Mouse (Mus musculus) induced T-regulatory cell, adult 2 months (primary cell): ENCODE measurements around the gene Olfr313.
"Not testable (repeated sequence)": the region's sequence is repeated elsewhere in the genome, so short reads cannot be mapped to it uniquely, and the experiment has no call there.

Experiments used
- DNase-seq: peaks from one replicate; pipeline ENCODE4 v3.0.0-alpha.2; 2012; ENCODE audit warnings: low read depth

Olfr313 gene

DNA sequence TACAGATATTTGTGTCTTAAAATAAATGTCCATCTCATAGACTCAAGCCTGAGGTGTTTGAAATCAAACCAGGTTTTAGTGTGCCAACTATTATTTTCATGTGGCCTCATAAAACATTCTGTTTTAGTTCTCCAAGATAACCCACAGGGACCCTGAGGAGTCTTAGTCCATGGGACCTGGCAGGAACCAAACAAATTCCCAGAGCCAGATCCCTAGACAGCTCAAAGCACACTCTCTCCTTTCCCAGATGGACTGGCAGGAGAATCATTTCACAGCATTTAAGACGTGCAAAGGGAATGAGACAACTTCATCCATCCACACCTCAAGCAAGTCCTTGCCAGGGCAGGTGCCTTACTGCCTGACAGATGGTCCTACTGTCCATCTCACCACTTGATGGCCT is at the start of gene Olfr313:
TSS of gene Olfr313 (plus strand) at position 301 of the 400 bp plus-strand sequence.
- DNase-seq = not testable (repeated sequence)

DNA sequence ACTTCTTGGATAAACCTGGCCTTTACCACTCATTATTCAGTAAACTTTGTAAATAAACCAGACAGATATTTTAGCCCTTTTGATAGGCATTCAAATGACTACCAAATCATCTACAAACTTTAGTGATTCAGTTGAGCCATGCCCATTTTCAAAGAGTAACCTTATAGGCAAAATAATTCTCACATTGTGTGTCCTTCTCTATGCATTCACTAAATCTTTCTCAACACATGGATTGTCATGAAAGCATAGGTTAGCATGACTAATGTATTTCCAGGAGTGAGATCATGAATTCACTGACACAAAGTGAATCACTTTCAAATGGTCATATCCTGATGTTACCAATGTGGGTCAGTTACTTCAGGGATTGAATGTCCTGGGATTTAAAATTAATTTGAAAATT is 41.9 kb upstream of the Olfr313 start, which contains the start of gene Olfr315:
TSS of gene Olfr315 (plus strand) at position 301 of the 400 bp plus-strand sequence.
- DNase-seq = no peak

DNA sequence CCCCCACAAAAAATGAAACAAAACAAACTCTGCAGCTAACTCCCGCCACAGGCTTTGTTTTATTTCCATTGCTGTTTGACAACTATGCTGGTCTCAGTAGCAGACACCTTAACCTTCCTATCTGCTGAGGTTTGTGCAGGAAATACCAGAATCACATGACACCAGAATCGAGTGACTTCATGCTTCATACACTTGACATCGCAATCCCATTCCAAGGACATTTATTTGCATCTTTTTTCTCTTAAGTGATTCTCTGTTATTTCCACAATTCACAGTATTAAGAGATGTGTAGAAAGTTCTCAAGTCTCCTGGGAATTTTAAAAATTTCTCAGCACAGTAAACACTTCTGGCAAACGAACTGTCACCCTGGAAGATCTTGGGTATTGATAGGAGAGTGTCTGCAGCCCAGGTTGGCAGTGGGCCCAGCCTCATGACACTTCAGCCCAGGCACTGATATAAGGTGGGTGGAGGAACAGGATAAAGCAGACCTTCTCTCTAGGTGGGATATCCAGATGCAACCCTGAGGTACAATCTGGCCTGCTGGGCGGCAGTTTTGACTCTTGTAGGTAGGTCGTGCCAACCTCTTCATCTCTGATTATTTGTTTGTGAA is 32.2 kb upstream of the Olfr313 start, which contains the start of gene Olfr314:
TSS of gene Olfr314 (plus strand) at position 473 of the 610 bp plus-strand sequence.
- DNase-seq = no peak

DNA sequence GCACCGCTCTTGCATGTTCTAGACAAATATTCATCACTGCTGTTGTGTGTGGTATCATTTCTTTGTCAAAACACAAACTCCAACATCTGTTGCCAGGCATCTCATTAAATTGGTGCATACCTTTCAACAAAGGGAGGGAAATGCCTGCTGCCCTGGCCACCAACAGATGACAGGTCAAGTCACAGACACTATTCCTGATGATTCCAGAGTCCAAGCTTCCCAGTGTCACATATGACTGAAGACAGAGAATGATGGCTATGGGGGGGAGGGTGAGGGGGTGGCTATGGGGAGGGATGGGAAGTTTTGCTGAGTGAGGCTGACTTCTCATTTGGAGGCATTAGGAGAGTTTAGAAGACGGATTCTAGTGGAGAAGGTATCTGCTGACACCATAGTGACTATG is 30.6 kb upstream of the Olfr313 start:
- no peak for DNase-seq

DNA sequence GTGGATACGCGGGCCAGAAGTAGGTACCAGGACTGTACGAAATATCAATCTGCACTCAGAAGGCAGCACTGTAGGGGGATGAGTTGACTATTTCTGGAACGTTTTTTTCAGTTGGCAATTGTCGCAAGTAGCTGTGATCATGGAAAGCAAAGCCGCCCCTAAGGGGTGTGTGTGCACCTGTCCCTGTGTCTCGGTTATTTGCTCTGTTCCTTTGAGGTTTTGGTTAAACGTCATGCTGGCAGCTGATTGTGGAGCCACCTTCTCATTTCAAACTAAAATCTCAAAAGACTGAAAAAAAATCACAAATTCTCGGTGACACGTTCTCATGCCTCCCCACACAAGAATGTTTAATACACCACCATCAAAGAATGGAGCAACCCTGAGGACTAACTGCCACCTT is 27.1 kb upstream of the Olfr313 start:
- no peak for DNase-seq

DNA sequence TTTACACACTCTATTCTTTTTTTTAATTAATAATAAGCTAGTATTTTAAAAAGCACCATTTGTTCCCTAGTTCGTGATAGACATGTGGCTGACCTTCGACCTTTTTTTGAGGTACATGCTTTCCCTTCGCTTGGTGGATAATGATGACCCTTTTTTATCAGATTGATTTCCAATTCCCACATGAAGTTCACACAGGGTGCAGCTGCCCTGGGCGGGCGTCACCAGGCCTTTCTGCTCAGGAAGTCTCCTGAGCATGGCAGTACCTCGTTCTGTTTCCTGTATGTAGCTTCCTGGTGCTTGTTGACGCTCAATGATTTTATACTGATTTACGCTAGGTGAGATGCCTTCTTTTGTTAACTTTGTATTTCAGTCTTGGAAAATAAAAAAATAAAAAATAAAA is 26.5 kb upstream of the Olfr313 start:
- no peak for DNase-seq

DNA sequence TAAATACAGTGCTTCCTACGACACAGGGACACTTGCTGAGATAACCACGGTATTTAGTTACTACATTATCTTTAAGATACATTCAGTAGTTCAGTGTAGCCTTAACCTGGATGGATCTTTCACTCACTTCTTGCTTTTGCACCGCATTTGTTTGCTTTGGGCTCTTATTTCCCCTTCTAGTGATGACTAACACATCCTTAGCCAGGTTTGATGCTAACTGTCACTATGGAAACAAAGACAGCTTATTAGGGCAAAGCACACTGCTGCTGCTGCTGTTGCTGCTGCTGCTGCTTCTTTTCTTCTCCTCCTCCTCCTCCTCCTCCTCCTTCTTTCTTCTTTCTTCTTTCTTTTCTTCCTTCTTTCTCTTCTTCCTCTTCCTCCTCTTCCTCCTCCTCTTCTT is 25.3 kb upstream of the Olfr313 start:
- DNase-seq = no peak

DNA sequence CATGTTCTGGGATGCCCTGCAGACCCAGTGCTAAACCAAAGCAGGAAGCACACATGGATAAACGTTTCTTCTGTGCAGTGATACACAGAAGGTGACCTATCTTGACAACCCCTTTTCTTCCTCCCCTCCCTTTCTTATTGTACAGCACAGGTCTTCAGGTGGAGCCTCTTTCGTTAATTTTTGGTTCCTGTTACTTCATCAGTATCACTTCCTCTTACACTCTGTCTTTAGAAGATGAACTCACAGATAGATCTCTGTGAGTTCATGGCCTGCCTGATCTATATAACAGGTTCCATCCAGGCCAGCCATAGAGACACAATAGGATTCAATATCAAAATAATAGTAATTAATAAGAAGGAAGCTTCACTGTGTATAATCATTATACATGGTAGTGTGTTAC is 24.7 kb upstream of the Olfr313 start:
- DNase-seq = no peak

DNA sequence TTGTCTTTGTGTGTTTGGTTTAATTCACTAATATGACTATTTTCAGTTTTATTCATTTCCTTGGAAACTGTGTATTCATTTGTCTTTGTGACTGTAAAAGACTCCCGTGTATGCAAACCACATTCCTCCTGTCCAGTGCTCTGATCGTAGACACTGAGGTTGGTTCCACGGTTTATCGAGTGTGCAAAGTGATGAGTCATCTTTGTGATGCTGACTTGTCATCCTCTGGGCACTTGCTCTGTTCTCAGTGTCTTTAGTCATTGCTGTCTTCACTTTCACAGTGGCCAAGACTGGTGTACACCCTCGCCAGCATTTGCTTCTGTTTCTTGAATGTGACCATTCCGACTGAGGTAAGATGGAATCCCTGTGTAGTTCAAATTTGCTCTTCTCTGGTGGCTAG is 24.2 kb upstream of the Olfr313 start:
- no peak for DNase-seq

DNA sequence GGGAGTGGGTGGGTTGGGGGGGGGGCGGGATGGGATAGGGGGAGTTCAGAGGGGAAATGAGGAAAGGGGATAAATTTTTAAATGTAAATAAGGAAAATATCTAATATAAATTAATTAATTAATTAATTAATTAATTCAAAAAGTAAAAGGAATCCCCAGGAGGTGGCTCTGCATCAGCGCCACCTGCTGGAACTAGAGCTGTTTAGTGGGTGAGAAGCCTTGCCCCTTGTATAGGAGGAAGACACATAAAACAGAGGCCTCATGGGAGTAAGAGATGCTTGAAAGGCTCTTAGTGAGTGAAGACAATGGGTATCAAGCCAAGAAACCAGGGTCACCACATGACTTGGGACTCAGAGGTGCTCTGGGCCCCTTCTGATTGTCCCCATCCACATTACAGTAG is 18.9 kb upstream of the Olfr313 start:
- peak; percentile 11 for DNase-seq

DNA sequence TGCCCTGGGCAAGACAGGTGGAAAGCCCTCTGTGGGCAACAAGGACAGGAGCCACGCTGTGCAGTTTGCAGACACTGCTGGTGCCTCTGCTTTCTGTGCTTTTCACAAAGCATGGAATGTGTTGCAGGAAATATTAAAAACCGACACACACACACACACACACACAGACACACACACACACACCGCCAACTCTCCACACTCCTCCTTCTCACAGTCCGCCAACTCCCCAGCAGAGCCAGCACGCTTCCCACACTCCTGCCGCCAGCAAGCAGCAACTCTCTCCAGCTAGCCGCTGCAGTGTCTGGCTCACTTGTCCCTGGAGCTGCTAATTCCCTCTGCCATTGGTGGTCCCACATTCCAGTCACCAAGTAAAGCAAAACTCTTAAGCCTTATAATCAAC is 17.9 kb upstream of the Olfr313 start:
- DNase-seq = no peak

DNA sequence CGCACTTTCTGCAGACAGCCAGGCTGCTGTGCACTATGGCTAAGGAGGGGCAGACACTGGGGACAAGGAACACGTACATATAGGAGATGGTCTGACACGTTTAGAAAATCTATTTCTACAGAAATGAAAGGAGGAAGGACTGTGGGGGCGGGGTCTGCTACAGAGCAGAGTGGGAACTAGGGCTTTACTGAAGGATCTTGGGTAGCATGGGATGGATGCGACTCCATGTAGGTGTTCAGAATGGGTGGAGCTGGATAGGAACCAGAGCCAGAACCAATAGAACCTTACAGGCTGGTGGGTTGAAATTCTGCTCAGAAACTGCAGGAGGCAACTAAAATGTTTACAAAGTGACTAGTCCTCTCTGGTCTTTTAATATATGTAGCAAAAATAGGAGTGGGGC is 15.1 kb upstream of the Olfr313 start:
- DNase-seq = no peak

DNA sequence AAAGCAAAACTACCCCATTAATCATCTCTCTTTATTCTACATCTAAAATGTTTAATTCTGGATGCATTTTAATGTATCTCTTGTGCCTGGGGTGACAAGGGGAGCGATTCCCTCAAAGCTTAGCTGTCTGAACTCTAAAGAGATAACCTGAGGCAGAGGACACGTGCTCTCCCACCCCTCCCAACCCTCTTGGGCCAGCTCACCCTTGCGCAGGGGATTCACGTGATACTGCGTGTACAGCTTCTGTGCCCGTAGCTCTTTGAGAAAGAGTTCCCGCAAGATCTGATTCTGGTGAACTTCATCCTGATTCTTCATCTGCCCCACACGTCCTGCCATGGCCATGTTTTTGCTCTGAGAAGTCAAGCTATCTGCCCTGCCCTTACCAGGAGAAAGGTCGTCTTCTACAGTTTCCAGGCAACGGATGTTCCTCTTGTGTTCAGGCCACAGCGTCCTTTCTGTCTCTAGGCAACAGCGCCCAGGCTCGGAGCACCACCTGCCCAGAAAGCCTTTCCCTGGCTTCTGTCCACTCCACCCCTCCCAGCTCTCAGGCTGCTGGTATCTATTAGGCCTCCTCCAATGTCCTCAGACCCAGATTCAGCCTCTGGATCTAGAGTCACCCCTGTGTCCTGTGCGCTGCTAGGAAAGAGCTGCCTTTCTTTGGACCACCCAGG is 13.1 kb upstream of the Olfr313 start, which contains the start of gene Fam183b:
TSS of gene Fam183b (minus strand) at position 403 of the 671 bp plus-strand sequence.
- DNase-seq = peak; percentile 20

DNA sequence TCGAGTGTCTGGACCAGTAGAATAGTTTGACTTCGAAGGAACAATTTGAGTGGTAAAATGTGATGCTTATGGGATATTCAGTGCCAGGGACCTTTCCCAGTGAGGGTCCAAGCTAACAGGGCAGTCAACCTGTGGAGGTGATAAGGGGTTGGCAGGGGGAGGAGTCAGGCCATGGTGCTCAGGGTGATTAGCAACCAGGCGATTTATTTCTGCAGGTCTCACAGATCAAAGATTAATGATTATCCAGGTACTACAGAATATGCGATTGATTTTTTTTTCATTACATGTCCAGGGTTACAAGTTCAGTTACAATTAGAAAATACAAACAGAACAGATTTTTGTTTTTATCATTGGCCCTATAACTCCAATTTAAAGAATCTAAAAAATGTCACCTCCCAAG is 10.9 kb upstream of the Olfr313 start:
- no peak for DNase-seq

DNA sequence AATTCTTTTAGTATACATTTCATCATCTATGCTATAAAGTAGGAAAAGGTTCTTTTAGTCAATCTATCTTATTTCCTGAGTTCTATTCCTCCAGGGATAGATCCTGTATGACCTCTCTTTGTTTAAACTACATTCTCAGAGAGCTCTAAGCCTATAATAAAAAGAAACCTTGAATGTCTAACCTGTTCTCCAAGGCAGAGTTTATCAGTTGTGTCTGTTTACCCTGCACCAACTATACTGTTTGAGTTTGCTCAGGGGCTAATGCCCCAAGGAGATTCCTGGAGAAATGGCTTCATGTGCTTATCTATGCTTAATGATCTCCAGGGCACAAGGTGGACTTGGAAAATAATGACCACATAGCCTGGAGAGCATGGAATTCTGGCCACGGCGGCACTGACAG is 10.4 kb upstream of the Olfr313 start:
- no peak for DNase-seq

DNA sequence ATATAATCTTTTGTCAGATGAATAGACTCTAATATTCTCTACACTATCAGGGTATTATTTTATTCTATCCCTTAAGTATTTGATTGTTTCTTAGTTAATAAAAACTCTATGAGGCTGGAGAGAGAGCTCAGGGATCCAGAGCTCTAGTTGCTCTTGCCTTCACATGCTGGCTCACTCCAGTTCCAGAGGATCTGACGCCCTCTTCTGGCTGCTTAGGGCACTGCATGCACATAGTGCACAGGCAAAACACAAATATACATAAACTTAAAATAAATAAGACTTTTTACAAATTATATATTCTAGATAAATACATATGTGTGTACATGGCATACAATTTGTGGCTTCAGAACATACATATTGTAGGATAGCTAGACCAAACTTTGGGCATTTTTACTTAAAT is 2.8 kb upstream of the Olfr313 start:
- DNase-seq = peak; percentile 31

DNA sequence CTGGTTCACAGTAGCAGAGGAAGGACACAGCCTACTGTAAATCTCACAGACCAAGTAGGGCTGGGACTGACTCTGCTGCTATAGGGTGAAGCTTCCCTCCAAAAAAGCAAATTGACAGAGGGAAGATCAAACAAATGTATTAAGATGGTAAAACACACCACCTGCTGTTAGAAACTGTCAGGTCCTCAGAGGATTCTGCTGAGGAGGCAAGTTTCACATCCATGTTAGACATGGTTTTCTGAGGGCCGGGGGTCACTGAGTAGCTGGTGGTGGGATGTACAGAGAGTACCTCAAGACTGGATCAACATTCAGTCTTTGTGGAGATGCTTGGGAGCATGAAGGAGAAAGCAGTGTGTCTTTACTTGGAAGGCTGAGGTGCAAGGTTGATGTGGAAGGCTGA is 876 bp downstream of the Olfr313 start:
- DNase-seq = no peak

DNA sequence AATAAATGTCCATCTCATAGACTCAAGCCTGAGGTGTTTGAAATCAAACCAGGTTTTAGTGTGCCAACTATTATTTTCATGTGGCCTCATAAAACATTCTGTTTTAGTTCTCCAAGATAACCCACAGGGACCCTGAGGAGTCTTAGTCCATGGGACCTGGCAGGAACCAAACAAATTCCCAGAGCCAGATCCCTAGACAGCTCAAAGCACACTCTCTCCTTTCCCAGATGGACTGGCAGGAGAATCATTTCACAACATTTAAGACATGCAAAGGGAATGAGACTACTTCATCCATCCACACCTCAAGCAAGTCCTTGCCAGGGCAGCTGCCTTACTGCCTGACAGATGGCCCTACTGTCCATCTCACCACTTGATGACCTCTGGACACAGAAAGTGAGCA is 14.1 kb downstream of the Olfr313 start, which contains the start of gene Olfr312:
TSS of gene Olfr312 (plus strand) at position 301 of the 400 bp plus-strand sequence.
- not testable (repeated sequence) for DNase-seq

DNA sequence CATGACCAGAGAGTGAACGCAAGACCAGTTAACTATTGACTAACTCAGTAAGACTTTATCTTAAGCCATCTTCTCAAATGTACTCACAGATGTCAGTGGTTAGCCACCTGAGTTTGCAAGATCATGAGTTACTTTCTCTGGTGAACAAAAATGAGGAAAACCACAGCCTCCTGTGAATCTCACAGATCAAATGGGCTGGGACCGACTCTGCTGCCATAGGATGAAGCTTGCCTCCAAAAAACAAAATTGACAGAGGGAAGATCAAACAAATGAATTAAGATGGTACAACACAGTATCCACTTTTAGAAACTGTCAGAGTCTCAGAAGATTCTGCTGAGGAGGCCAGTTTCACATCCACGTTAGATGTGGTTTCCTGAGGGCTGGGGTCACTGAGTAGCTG is 15.0 kb downstream of the Olfr313 start:
- no peak for DNase-seq

DNA sequence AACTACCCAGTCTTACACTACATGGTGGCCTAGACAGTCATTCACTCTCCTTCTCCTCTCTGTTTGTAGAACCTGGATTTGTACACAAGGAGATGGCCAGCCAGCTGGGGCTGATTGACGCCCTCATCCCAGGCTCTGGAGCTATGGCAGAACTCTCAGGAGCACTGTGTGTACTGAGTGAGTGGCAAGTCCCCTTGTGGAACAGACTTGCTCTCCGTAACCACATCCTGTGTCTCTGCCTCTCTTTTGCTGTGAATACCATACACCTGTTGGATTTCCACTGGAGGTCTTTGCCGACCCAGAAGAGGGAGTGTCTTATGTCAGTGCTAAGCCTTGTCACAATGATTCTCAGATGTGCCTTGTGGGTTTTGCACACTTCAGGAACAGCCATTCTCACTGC is 17.7 kb downstream of the Olfr313 start:
- not testable (repeated sequence) for DNase-seq

DNA sequence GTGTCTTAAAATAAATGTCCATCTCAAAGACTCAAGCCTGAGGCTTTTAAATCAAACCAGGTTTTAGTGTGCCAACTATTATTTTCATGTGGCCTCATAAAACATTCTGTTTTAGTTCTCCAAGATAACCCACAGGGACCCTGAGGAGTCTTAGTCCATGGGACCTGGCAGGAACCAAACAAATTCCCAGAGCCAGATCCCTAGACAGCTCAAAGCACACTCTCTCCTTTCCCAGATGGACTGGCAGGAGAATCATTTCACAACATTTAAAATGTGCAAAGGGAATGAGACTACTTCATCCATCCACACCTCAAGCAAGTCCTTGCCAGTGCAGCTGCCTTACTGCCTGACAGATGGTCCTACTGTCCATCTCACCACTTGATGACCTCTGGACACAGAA is 24.2 kb downstream of the Olfr313 start, which contains the start of gene Olfr311:
TSS of gene Olfr311 (plus strand) at position 301 of the 400 bp plus-strand sequence.
- DNase-seq = not testable (repeated sequence)

DNA sequence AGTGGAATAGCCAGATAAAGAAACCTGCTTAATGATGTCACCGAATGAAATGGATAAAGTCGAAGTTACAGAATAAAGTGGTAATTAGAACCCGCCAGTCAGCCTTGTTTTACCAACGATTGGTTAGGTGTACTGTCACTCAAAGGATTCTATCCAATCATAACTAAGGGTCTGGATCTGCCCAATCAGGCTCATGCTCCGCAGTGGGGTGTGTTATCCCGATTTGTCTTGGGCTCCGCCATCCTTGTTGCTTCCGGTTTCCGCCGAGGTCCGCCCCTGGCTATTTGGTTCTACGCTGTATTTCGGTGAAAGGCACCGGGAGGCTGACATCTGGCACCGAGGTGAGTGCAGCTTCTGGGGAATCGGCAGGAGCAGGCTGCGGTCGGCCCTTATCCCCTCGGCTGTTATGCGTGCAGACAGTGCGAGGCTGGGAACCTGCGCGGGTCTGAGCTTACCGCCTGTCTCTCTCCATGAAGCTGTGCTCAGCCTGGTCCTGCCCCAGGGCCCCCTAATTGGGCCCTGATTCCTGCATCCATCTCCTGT is 32.2 kb downstream of the Olfr313 start, which contains the start of gene Gm12258:
TSS of gene Gm12258 (plus strand) at position 240 of the 543 bp plus-strand sequence.
- peak; percentile 100 for DNase-seq

DNA sequence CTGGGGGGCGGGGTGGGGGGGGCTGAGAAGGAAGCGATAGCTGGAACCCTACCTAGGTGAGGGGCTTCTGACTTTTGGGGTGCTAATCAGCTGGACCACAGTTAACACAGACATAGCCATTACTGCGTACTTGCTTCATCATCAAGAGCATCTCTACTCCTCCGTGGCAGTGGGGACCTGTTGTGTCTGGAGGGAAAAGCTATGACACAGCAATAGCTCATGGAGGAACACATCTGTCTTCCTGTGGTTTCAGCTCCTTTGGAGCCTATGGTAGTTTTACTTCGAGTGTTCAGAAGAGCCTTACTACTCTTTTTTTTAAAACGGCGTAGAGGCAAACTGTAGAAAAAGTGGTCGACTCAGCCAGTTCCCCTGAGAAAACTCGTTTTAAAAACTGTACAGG is 32.8 kb downstream of the Olfr313 start:
- DNase-seq = no peak
